Mouse (Mus musculus) intestine, embryonic 14.5 days (tissue): ENCODE measurements around the gene Homez. TPM values are rescaled to one million over a fixed set of nuclear protein-coding genes. Genes with fewer than 3 reads are reported as not detected.
A peak's percentile ranks its signal among the peaks of the same experiment; 100 is the strongest.

Source experiments
- ATAC-seq: fragments of 200-750 bp; cut with Nextera tagmentation; replicated peaks from 2 replicates; pipeline ENCODE4 v1.8.0; 2017; ENCODE audit warnings: low read depth, moderate number of reproducible peaks, moderate TSS enrichment, moderate library complexity; ENCODE audit not compliant: low FRiP score, low TSS enrichment
- DNase-seq: peaks from one replicate; pipeline ENCODE4 v3.0.0-alpha.2; 2018; ENCODE audit warnings: low spot score
- H3K27ac ChIP-seq: fragments of 300-500 bp; sonication (generic); 2 replicates; pipeline ENCODE4 v1.5.1; 2014; ENCODE audit warnings: low read depth, mild to moderate bottlenecking, control low read depth
- H3K27me3 ChIP-seq: fragments of 300-500 bp; sonication (generic); replicated peaks from 2 replicates; pipeline ENCODE4 v1.6.1; 2014; ENCODE audit warnings: low read length, control low read depth; ENCODE audit not compliant: control insufficient read depth, insufficient read depth
- H3K36me3 ChIP-seq: fragments of 300-500 bp; sonication (generic); 2 replicates; pipeline ENCODE4 v1.6.1; 2014; ENCODE audit warnings: low read length, control low read depth; ENCODE audit not compliant: control insufficient read depth, insufficient read depth
- H3K4me1 ChIP-seq: fragments of 300-500 bp; sonication (generic); replicated peaks from 2 replicates; pipeline ENCODE4 v1.6.1; 2014; ENCODE audit warnings: low read length, control low read depth, mixed read lengths; ENCODE audit not compliant: control insufficient read depth, insufficient read depth
- H3K4me2 ChIP-seq: fragments of 300-500 bp; sonication (generic); 2 replicates; pipeline ENCODE4 v1.6.1; 2014; ENCODE audit warnings: low read length
- H3K4me3 ChIP-seq: fragments of 300-500 bp; sonication (generic); 2 replicates; pipeline ENCODE4 v1.5.1; 2014; ENCODE audit warnings: low read depth, low read length, control low read depth, mixed read lengths
- H3K9ac ChIP-seq: fragments of 300-500 bp; sonication (generic); 2 replicates; pipeline ENCODE4 v1.6.1; 2014; ENCODE audit warnings: mild to moderate bottlenecking, low read length
- H3K9me3 ChIP-seq: fragments of 300-500 bp; sonication (generic); 2 replicates; pipeline ENCODE4 v1.6.1; 2016; ENCODE audit warnings: low read length, control low read depth; ENCODE audit not compliant: control insufficient read depth
- WGBS: fragments of 180-500 bp; shearing (Covaris S2); extraction: QIAGEN DNeasy Blood & Tissue Kit; methylation state at CpG from one replicate; pipeline ENCODE4 v1.1.7; 2014; 5-methylcytosine and 5-hydroxymethylcytosine counted together
- polyA plus RNA-seq: library from polyadenylated mRNA; unstranded; fragments of >200 nt; fragmentation: Nextera tagmentation; extraction: Ambion mirVana; gene quantifications from 2 replicates; pipeline ENCODE4 v1.2.1, GENCODE M21; 2014

Gene Homez
- polyA plus RNA-seq, 1 experiment from 2014 or later, result 7.4 TPM

DNA sequence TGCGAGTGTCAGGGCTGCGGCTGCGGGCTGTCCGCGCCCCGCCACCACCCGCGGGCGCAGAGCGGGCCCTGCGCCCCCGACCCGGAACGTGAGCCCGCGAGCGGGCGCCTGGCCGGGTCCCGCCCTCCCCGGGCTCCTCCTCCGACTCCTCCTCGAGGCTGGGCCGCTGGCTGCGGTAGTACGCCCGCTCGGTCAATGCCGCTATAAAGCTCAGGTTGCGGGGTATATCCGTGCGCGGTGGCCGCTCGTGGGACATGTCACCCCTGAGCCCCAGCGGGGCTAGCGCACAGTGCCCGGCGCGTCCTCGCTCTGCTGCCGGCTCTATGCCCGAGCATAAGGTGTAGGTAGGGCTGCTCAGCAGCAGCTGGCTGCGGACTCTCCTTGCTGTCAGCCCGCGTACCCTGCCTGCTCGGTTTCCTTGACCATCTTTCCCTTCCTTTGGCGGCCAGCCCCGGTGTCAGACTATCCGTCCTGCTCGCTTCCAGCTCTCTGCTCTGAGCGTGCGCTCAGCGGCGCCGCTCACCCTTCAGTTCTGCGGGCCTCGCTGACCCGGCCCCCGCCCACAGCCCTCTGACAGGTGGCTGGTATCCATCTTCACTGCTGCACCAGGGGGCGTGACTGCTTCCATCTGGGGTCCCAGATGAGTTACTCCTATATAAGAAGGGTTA is 6.4 kb upstream of the Homez start, which contains the start of gene Ppp1r3e:
Gene Ppp1r3e, minus strand, starts transcription at position 503 of the 668 bp plus-strand sequence.
- 0 out of 2 replicates have a peak, but pooled peaks cover 4% of the 10 kb centered on the region for H3K27me3 ChIP-seq
- H3K36me3 ChIP-seq, result no peaks in the 10 kb centered on the region
- DNase-seq (peak; percentile 86), ATAC-seq (peak; percentile 86)
- peak within 1 kb of the TSS; percentile 78 for H3K9ac ChIP-seq
- H3K9me3 ChIP-seq, result no peaks in the 10 kb centered on the region
- H3K27ac ChIP-seq, result peak within 1 kb of the TSS; percentile 76
- H3K4me3 ChIP-seq, result peak within 1 kb of the TSS; percentile 76
- H3K4me1 ChIP-seq, result 0 out of 2 replicates have a peak, but pooled peaks cover 4% of the 10 kb centered on the region
- WGBS, result under 1% methylated on average over 59 of the region's 61 CpGs
- peak within 1 kb of the TSS; percentile 86 for H3K4me2 ChIP-seq

DNA sequence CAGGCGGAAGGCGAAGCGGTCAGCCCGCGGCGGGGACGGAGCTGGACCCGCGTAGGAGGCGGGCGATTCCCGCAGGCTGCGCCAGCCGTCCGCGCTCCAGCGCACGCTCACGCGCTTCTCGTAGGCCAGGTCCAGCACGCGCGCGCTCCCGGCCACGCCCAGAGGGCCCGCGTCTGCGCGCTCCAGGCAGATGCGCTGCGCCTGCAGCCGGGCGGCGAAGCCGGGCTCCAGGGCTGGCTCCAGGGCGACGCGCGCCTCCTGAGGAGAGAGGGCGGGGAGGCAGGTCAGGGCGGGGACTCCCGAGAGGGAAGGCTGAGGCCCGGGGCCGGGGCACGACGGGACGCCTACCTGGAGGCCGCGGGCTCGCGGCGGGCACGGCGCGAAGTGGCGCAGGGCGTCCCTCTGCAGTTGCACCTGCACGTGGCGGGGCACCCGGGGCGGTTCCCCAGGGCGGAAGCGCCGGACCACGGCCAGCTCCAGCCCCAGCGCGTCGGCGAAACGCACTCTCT is 5.8 kb upstream of the Homez start:
- DNase-seq (peak; percentile 90), ATAC-seq (peak; percentile 92)
- H3K4me1 ChIP-seq, result 0 out of 2 replicates have a peak, but pooled peaks cover 4% of the 10 kb centered on the region
- H3K9ac ChIP-seq, result peak overlapping the region; percentile 78
- peak overlapping the region; percentile 86 for H3K4me2 ChIP-seq
- peak overlapping the region; percentile 76 for H3K27ac ChIP-seq
- no peaks in the 10 kb centered on the region for H3K36me3 ChIP-seq
- WGBS, result 0% methylated on average over 64 of the region's 72 CpGs
- peak overlapping the region; percentile 76 for H3K4me3 ChIP-seq
- no peaks in the 10 kb centered on the region for H3K9me3 ChIP-seq
- 0 out of 2 replicates have a peak, but pooled peaks cover 4% of the 10 kb centered on the region for H3K27me3 ChIP-seq

DNA sequence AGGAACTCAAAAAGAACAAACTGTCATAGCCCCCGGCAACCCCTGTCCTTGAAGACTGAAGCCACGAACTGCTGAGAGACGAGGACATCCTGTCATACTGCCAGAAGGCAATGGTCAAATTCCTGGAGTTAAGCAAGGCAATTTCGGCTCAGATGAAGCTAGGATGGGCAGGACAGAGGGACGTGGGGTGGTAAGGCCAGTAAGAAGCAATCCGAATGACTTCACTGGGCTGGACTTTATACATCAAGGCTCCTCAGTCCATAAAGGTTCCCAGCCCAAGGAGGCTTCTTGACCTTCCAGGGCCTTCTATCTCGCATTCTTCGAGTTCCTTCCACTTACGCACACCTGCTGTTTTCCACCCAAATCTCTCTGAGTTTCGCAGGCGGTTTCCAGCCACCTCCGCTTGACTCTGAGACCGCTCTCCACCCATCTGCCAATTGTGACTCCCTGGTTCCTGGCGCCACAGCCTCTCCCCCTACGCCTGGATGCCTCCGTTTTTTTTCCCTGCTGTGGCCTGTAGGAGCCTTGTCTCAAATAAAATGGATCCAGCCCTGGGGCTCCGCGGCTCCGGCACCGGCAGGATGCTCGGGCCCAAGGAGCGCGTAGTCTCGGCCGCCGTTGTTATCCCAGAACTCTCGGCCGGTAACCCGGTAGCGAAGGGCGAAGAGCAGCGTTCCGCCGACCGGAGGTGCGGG is 5.2 kb upstream of the Homez start:
- peak overlapping the region; percentile 76 for H3K4me3 ChIP-seq
- no peaks in the 10 kb centered on the region for H3K36me3 ChIP-seq
- H3K9me3 ChIP-seq, result no peaks in the 10 kb centered on the region
- 0 out of 2 replicates have a peak, but pooled peaks cover 4% of the 10 kb centered on the region for H3K27me3 ChIP-seq
- peak overlapping the region; percentile 78 for H3K9ac ChIP-seq
- DNase-seq (no peak), ATAC-seq (peak; percentile 11; the same call in 1 of the 2 replicates)
- WGBS, result 3% methylated on average over 35 of the region's 36 CpGs
- H3K4me1 ChIP-seq, result 0 out of 2 replicates have a peak, but pooled peaks cover 4% of the 10 kb centered on the region
- H3K4me2 ChIP-seq, result peak overlapping the region; percentile 86
- H3K27ac ChIP-seq, result peak overlapping the region; percentile 76

DNA sequence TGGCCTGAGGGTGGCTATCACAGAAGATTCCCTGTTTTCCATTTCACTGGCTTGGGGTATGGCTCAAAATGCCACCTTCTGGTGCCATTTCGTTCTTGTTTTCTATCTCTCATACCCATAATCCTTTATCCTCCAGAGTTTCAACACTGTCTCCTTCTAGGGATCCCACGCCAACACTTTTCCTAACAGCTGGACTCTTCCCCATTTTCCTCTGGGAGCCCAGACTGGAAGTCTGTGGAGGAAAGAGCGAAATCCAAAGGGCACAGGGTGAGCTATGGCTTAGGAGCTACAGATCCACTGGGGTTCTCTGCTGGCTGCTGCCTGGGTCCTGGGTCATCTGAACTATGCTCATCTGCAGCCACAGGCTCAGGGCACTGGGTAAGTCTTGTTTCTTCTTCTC is 3.4 kb upstream of the Homez start:
- Histone ChIP-seq H3K4me2 (no peak overlapping the region), H3K9me3 (no peaks in the 10 kb centered on the region), H3K9ac (no peak overlapping the region), H3K4me3 (no peak overlapping the region), H3K4me1 (0 out of 2 replicates have a peak, but pooled peaks cover 4% of the 10 kb centered on the region), H3K27me3 (0 out of 2 replicates have a peak, but pooled peaks cover 4% of the 10 kb centered on the region), H3K27ac (no peak overlapping the region), H3K36me3 (no peaks in the 10 kb centered on the region)
- ATAC-seq, result no peak
- WGBS, result 86% methylated on average over 3 of the region's 3 CpGs
- no peak for DNase-seq

DNA sequence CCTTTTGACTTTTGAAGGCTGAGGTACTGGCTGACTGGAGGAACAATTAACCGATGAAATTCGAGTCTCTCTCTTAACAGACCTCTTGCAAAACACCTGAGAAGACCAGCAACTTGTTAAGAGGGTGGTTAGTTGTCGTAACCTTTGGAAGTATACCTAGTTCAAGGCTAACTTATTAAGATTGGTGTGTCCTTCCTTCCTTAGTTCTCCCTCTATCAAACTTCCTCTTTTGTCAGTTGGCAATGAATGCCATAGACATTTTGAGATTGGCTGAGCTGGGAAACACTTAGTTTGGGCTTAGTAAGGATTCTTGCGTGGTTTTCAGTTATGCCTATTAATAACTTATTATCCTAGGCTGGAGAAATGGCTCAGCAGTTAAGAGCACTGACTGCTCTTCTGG is 2.7 kb downstream of the Homez start:
- Histone ChIP-seq H3K27me3 (no peaks in the 10 kb centered on the region), H3K4me2 (no peak overlapping the region), H3K4me1 (no peaks in the 10 kb centered on the region; the same call in 1 of the 2 replicates), H3K36me3 (no peaks in the 10 kb centered on the region), H3K4me3 (no peak overlapping the region), H3K9ac (no peak overlapping the region), H3K9me3 (no peaks in the 10 kb centered on the region), H3K27ac (no peak overlapping the region)
- DNase-seq, result no peak
- ATAC-seq, result no peak
- 83% methylated on average over 4 of the region's 4 CpGs for WGBS

DNA sequence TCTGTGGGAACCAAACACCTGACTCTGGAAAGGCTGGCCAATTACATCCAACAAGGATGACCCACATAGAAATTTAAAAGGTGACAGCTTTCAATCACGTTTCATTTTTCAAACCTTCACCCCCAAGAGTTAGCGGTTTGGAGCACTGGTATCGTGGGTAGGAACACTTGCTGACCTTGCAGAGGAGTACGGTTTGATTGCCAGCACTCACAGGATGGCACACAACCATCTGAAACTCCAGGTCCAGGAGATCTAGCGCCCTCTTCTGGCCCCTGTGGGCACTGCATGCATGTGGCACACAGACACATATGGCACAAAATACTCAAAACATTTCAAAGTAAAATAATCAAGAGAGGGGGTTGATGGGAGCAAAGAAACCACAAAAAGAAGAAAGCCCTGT is 3.8 kb downstream of the Homez start:
- H3K9ac ChIP-seq, result no peak overlapping the region
- no peak for DNase-seq
- no peaks in the 10 kb centered on the region for H3K9me3 ChIP-seq
- no peak overlapping the region for H3K4me2 ChIP-seq
- WGBS, result 57% methylated on average over 5 of the region's 5 CpGs
- no peak overlapping the region for H3K4me3 ChIP-seq
- no peak overlapping the region for H3K27ac ChIP-seq
- no peaks in the 10 kb centered on the region for H3K36me3 ChIP-seq
- H3K27me3 ChIP-seq, result no peaks in the 10 kb centered on the region
- ATAC-seq, result no peak
- no peaks in the 10 kb centered on the region; the same call in 1 of the 2 replicates for H3K4me1 ChIP-seq

DNA sequence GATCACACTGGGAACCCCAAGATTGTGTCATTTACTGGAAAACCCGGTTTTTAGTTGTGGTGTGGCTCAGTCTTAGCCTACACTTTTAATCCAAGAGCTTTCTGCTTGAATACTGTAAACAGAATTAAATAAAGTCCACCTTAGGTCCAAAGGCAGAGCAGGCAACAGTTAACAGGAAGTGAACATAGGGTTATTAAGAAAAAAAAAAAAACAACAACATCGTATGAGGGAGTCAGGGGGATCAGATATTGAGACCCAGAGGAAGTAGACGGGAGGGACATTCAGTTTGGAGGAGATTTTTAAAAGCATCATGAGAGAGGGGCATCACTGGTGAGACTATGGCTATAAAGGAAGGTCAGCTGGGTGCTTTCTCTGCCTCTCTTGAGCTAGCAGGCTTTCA is 4.5 kb downstream of the Homez start:
- no peaks in the 10 kb centered on the region for H3K36me3 ChIP-seq
- no peak overlapping the region for H3K4me3 ChIP-seq
- H3K4me2 ChIP-seq, result no peak overlapping the region
- DNase-seq (no peak), ATAC-seq (no peak)
- H3K4me1 ChIP-seq, result no peaks in the 10 kb centered on the region; the same call in 1 of the 2 replicates
- H3K9me3 ChIP-seq, result no peaks in the 10 kb centered on the region
- no peak overlapping the region for H3K27ac ChIP-seq
- WGBS, result 57% methylated on average over 3 of the region's 3 CpGs
- no peak overlapping the region for H3K9ac ChIP-seq
- no peaks in the 10 kb centered on the region for H3K27me3 ChIP-seq

DNA sequence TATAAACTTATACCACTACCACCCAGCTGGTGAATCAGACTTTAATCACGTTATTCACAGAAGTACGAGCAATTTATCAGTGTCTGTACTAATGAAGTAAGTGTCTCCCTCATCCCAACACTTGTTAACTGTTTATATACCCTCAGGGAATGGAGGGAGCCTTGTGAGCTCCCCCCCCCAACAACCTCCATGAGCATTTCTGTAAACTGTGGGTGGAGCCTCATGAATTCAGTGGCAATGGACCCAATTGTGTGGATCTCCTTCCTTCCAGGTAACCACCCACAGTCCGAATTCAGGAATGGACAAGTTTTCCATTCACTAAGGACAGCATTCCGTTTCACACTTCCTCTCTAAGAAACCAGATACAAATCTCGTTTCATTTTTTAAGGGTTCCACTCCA is 5.1 kb downstream of the Homez start:
- Histone ChIP-seq H3K36me3 (no peaks in the 10 kb centered on the region), H3K27ac (no peak overlapping the region), H3K9me3 (no peaks in the 10 kb centered on the region), H3K9ac (no peak overlapping the region), H3K4me1 (no peaks in the 10 kb centered on the region; the same call in 1 of the 2 replicates), H3K27me3 (no peaks in the 10 kb centered on the region), H3K4me2 (no peak overlapping the region), H3K4me3 (no peak overlapping the region)
- 81% methylated on average over 5 of the region's 5 CpGs for WGBS
- no peak for ATAC-seq
- no peak for DNase-seq
